Mouse (Mus musculus) kidney, postnatal 0 days (tissue): ENCODE measurements at regions not wholly inside any gene's neighbourhood (a gene's known extent, or its start where the extent isn't known, plus 50 kb on each side); places are given as distances from the start of the nearest gene placed in this dataset.

Experiments used
- ATAC-seq: fragments of 200-750 bp; cut with Nextera tagmentation; replicated peaks from 2 replicates; pipeline ENCODE4 v1.8.0; 2017; ENCODE audit warnings: low read depth, moderate number of reproducible peaks, moderate TSS enrichment, moderate library complexity; ENCODE audit not compliant: low FRiP score
- DNase-seq: peaks from one replicate; pipeline ENCODE4 v3.0.0-alpha.2; 2016; ENCODE audit warnings: low spot score
- H3K27ac ChIP-seq: fragments of 300-500 bp; sonication (generic); 2 replicates; pipeline ENCODE4 v1.5.1; 2014; ENCODE audit warnings: mild to moderate bottlenecking
- H3K27me3 ChIP-seq: fragments of 300-500 bp; sonication (generic); 2 replicates; pipeline ENCODE4 v1.6.1; 2014; ENCODE audit warnings: low read length, mixed read lengths; ENCODE audit not compliant: insufficient read depth
- H3K36me3 ChIP-seq: fragments of 300-500 bp; sonication (generic); 2 replicates; pipeline ENCODE4 v1.6.1; 2014; ENCODE audit warnings: low read length, mixed read lengths; ENCODE audit not compliant: insufficient read depth
- H3K4me1 ChIP-seq: fragments of 300-500 bp; sonication (generic); replicated peaks from 2 replicates; pipeline ENCODE4 v1.6.1; 2014; ENCODE audit warnings: antibody characterized with exemption, low read length, mixed read lengths; ENCODE audit not compliant: insufficient read depth
- H3K4me2 ChIP-seq: fragments of 300-500 bp; sonication (generic); 2 replicates; pipeline ENCODE4 v1.6.1; 2014; ENCODE audit warnings: mild to moderate bottlenecking, low read length, moderate library complexity, mixed read lengths
- H3K4me3 ChIP-seq: fragments of 300-500 bp; sonication (generic); replicated peaks from 2 replicates; pipeline ENCODE4 v1.5.1; 2014; ENCODE audit warnings: low read depth, low read length
- H3K9ac ChIP-seq: fragments of 300-500 bp; sonication (generic); 2 replicates; pipeline ENCODE4 v1.6.1; 2014; ENCODE audit warnings: low read depth, low read length
- H3K9me3 ChIP-seq: fragments of 300-500 bp; sonication (generic); replicated peaks from 2 replicates; pipeline ENCODE4 v1.6.1; 2016; ENCODE audit warnings: low read length, inconsistent platforms, mixed read lengths
- CTCF ChIP-seq: IDR thresholded peaks from 2 replicates; pipeline ENCODE4 v1.5.1; 2016; ENCODE audit warnings: antibody characterized with exemption, low read depth, mild to moderate bottlenecking, moderate library complexity
- WGBS: fragments of 180-500 bp; shearing (Covaris S2); extraction: QIAGEN DNeasy Blood & Tissue Kit; methylation state at CpG from one replicate; pipeline ENCODE4 v1.1.7; 2014; 5-methylcytosine and 5-hydroxymethylcytosine counted together

GRCm38 (mm10) chr9:47942761-47943583 is 218.9 kb upstream of the Nxpe4 start:
- WGBS = 60% methylated on average over 11 of the region's 11 CpGs
- no peak for DNase-seq

GRCm38 (mm10) chr9:47946226-47946625 is 215.6 kb upstream of the Nxpe4 start:
- no peak for DNase-seq
- H3K4me2 ChIP-seq = no peak overlapping the region
- H3K36me3 ChIP-seq = no peaks in the 10 kb centered on the region
- no peak for TF ChIP-seq CTCF
- no peak for ATAC-seq
- H3K9me3 ChIP-seq = no peaks in the 10 kb centered on the region
- H3K27me3 ChIP-seq = no peaks in the 10 kb centered on the region
- no peak overlapping the region for H3K27ac ChIP-seq
- 40% methylated on average over 7 of the region's 7 CpGs for WGBS
- H3K9ac ChIP-seq = no peak overlapping the region
- H3K4me1 ChIP-seq = no peaks in the 10 kb centered on the region
- no peak overlapping the region for H3K4me3 ChIP-seq

More at GRCm38 (mm10) chr9:47942761-47943583, 218.9 kb upstream of the Nxpe4 start:
- Histone ChIP-seq H3K27ac (no peak overlapping the region), H3K4me3 (no peak overlapping the region), H3K36me3 (no peaks in the 10 kb centered on the region), H3K4me1 (no peaks in the 10 kb centered on the region), H3K27me3 (no peaks in the 10 kb centered on the region), H3K4me2 (no peak overlapping the region), H3K9me3 (no peaks in the 10 kb centered on the region), H3K9ac (no peak overlapping the region)
- no peak for ATAC-seq
- TF ChIP-seq CTCF = no peak

- H3K4me2 ChIP-seq = no peak overlapping the region
- H3K4me1 ChIP-seq = no peaks in the 10 kb centered on the region
- H3K27ac ChIP-seq = no peak overlapping the region
- DNase-seq (no peak), ATAC-seq (no peak)
- WGBS = 89% methylated on average over 3 of the region's 3 CpGs
- no peaks in the 10 kb centered on the region for H3K9me3 ChIP-seq
- no peak for TF ChIP-seq CTCF
- H3K36me3 ChIP-seq = no peaks in the 10 kb centered on the region
- H3K9ac ChIP-seq = no peak overlapping the region
- no peak overlapping the region for H3K4me3 ChIP-seq
- H3K27me3 ChIP-seq = no peaks in the 10 kb centered on the region
Measured at GRCm38 (mm10) chr9:47957881-47958280, 203.9 kb upstream of the Nxpe4 start.

GRCm38 (mm10) chr9:47958861-47959260 is 203.0 kb upstream of the Nxpe4 start:
- Histone ChIP-seq H3K9ac (no peak overlapping the region), H3K36me3 (no peaks in the 10 kb centered on the region), H3K27ac (no peak overlapping the region), H3K4me3 (no peak overlapping the region), H3K4me2 (no peak overlapping the region), H3K4me1 (no peaks in the 10 kb centered on the region), H3K27me3 (no peaks in the 10 kb centered on the region), H3K9me3 (no peaks in the 10 kb centered on the region)
- TF ChIP-seq CTCF = no peak
- no peak for DNase-seq
- 88% methylated on average over 6 of the region's 6 CpGs for WGBS
- ATAC-seq = no peak

- no peak overlapping the region for H3K4me2 ChIP-seq
- ATAC-seq = no peak
- H3K9ac ChIP-seq = no peak overlapping the region
- H3K27ac ChIP-seq = no peak overlapping the region
- no peaks in the 10 kb centered on the region for H3K4me1 ChIP-seq
- no peak for TF ChIP-seq CTCF
- H3K9me3 ChIP-seq = no peaks in the 10 kb centered on the region
- no peak for DNase-seq
- WGBS = 83% methylated on average over 4 of the region's 4 CpGs
- no peak overlapping the region for H3K4me3 ChIP-seq
- H3K36me3 ChIP-seq = no peaks in the 10 kb centered on the region
- no peaks in the 10 kb centered on the region for H3K27me3 ChIP-seq
Measured at GRCm38 (mm10) chr9:47961176-47961575, 200.6 kb upstream of the Nxpe4 start.

- Histone ChIP-seq H3K4me1 (no peaks in the 10 kb centered on the region), H3K27ac (no peak overlapping the region), H3K36me3 (no peaks in the 10 kb centered on the region), H3K4me2 (no peak overlapping the region), H3K27me3 (no peaks in the 10 kb centered on the region), H3K4me3 (no peak overlapping the region), H3K9ac (no peak overlapping the region), H3K9me3 (no peaks in the 10 kb centered on the region)
- no peak for ATAC-seq
- peak; percentile 71 for DNase-seq
- TF ChIP-seq CTCF = no peak
- 30% methylated on average over 4 of the region's 4 CpGs for WGBS
Measured at GRCm38 (mm10) chr9:47962161-47962560, 199.7 kb upstream of the Nxpe4 start.
